Mouse (Mus musculus): ENCODE data around the gene B4galt7. TPM values are rescaled to one million over a fixed set of nuclear protein-coding genes. Genes with fewer than 3 reads are reported as not detected.
"Not testable (repeated sequence)": the region's sequence is repeated elsewhere in the genome, so short reads cannot be mapped to it uniquely, and the experiment has no call there.

B4galt7 gene
- polyA plus RNA-seq, 1 experiment from 2014 or later: 22.1 TPM

- Histone ChIP-seq H3K4me2 (no peak overlapping the region), H3K36me3 (ENCODE audit: insufficient read depth) (peaks cover 28% of the 10 kb centered on the region), H3K4me1 (ENCODE audit: insufficient read depth) (no peaks in the 10 kb centered on the region), H3K4me3 (ENCODE audit: low read depth, low read length) (no peak overlapping the region), H3K27me3 (ENCODE audit: insufficient read depth, low read length) (no peaks in the 10 kb centered on the region), H3K27ac (ENCODE audit: low read depth) (no peak overlapping the region), H3K9ac (no peak overlapping the region), H3K9me3 (ENCODE audit: low read depth, low read length) (no peaks in the 10 kb centered on the region)
- TF ChIP-seq CTCF (IDR thresholded peaks at IDR 0.05; ENCODE audit: low read depth): no peak
- 35% methylated on average over 5 of the region's 5 CpGs for WGBS
- ATAC-seq (ENCODE audit: insufficient read depth): no peak
- DNase-seq: no peak
These were observed 13.8 kb downstream of the B4galt7 start for GRCm38 (mm10) chr13:55613471-55613870.

- Histone ChIP-seq H3K9me3 (ENCODE audit: low read depth, low read length) (no peaks in the 10 kb centered on the region), H3K4me3 (ENCODE audit: low read depth, low read length) (no peak overlapping the region), H3K27me3 (ENCODE audit: insufficient read depth, low read length) (no peaks in the 10 kb centered on the region), H3K4me1 (ENCODE audit: insufficient read depth) (peaks cover 3% of the 10 kb centered on the region; the same call in 1 of the 2 replicates), H3K4me2 (no peak overlapping the region), H3K27ac (ENCODE audit: low read depth) (no peak overlapping the region), H3K9ac (no peak overlapping the region), H3K36me3 (ENCODE audit: insufficient read depth) (no peaks in the 10 kb centered on the region)
- 94% methylated on average over 4 of the region's 4 CpGs for WGBS
- DNase-seq (no peak), ATAC-seq (ENCODE audit: insufficient read depth) (no peak)
- TF ChIP-seq CTCF (IDR thresholded peaks at IDR 0.05; ENCODE audit: low read depth): no peak
These were observed 19.6 kb downstream of the B4galt7 start for GRCm38 (mm10) chr13:55619328-55619727.

- no peak overlapping the region for H3K4me2 ChIP-seq
- DNase-seq: no peak
- WGBS: 83% methylated on average over 2 of the region's 2 CpGs
These were observed 20.6 kb downstream of the B4galt7 start for GRCm38 (mm10) chr13:55620275-55620674.

GRCm38 (mm10) chr13:55622156-55622648 is 22.5 kb downstream of the B4galt7 start:
- Histone ChIP-seq H3K4me3 (ENCODE audit: low read depth, low read length) (peak overlapping the region; percentile 85), H3K36me3 (ENCODE audit: insufficient read depth) (peaks cover 19% of the 10 kb centered on the region; the same call in 1 of the 2 replicates), H3K27ac (ENCODE audit: low read depth) (peak overlapping the region; percentile 88; the same call in 1 of the 2 replicates), H3K4me2 (peak overlapping the region; percentile 91), H3K9ac (peak overlapping the region; percentile 78)
- not testable (repeated sequence) for H3K4me1 ChIP-seq (ENCODE audit: insufficient read depth); H3K9me3 ChIP-seq (ENCODE audit: low read depth, low read length); DNase-seq; ATAC-seq (ENCODE audit: insufficient read depth); H3K27me3 ChIP-seq (ENCODE audit: insufficient read depth, low read length)
- 17% methylated on average over 20 of the region's 20 CpGs for WGBS

More at GRCm38 (mm10) chr13:55620275-55620674, 20.6 kb downstream of the B4galt7 start:
- H3K4me1 ChIP-seq (ENCODE audit: insufficient read depth): peaks cover 3% of the 10 kb centered on the region; the same call in 1 of the 2 replicates
- H3K9me3 ChIP-seq (ENCODE audit: low read depth, low read length): no peaks in the 10 kb centered on the region
- no peak overlapping the region for H3K4me3 ChIP-seq (ENCODE audit: low read depth, low read length)
- H3K36me3 ChIP-seq (ENCODE audit: insufficient read depth): peaks cover 8% of the 10 kb centered on the region; the same call in 1 of the 2 replicates
- no peak overlapping the region for H3K27ac ChIP-seq (ENCODE audit: low read depth)
- TF ChIP-seq CTCF (IDR thresholded peaks at IDR 0.05; ENCODE audit: low read depth): no peak
- H3K27me3 ChIP-seq (ENCODE audit: insufficient read depth, low read length): no peaks in the 10 kb centered on the region
- ATAC-seq (ENCODE audit: insufficient read depth): no peak
- no peak overlapping the region for H3K9ac ChIP-seq

- WGBS: under 1% methylated on average over 59 of the region's 59 CpGs
- peak; percentile 98 for DNase-seq
- no peak for TF ChIP-seq CTCF (IDR thresholded peaks at IDR 0.05; ENCODE audit: low read depth)
These were observed 23.2 kb downstream of the B4galt7 start, which contains the start of gene Caml for GRCm38 (mm10) chr13:55622649-55623541. Gene Caml (plus strand): TSS chr13:55623005.

GRCm38 (mm10) chr13:55634639-55635127 is 35.0 kb downstream of the B4galt7 start, which contains the start of gene Ddx46:
Gene Ddx46 (plus strand): TSS chr13:55635027.
- Histone ChIP-seq H3K4me3 (ENCODE audit: low read depth, low read length) (peak within 1 kb of the TSS; percentile 94), H3K4me1 (ENCODE audit: insufficient read depth) (peaks cover 3% of the 10 kb centered on the region; the same call in 1 of the 2 replicates), H3K36me3 (ENCODE audit: insufficient read depth) (peaks cover 45% of the 10 kb centered on the region), H3K4me2 (peak within 1 kb of the TSS; percentile 70), H3K9ac (peak within 1 kb of the TSS; percentile 90), H3K27ac (ENCODE audit: low read depth) (no peak within 1 kb of the TSS), H3K27me3 (ENCODE audit: insufficient read depth, low read length) (no peaks in the 10 kb centered on the region), H3K9me3 (ENCODE audit: low read depth, low read length) (no peaks in the 10 kb centered on the region)
- 4% methylated on average over 30 of the region's 30 CpGs for WGBS
- ATAC-seq (ENCODE audit: insufficient read depth): peak; percentile 91
- peak; percentile 95 for DNase-seq
- TF ChIP-seq CTCF (IDR thresholded peaks at IDR 0.05; ENCODE audit: low read depth): peak; percentile 90

More at GRCm38 (mm10) chr13:55622649-55623541, 23.2 kb downstream of the B4galt7 start, which contains the start of gene Caml:
- Histone ChIP-seq H3K27me3 (ENCODE audit: insufficient read depth, low read length) (no peaks in the 10 kb centered on the region), H3K9me3 (ENCODE audit: low read depth, low read length) (no peaks in the 10 kb centered on the region), H3K36me3 (ENCODE audit: insufficient read depth) (peaks cover 20% of the 10 kb centered on the region; the same call in 1 of the 2 replicates), H3K4me3 (ENCODE audit: low read depth, low read length) (peak within 1 kb of the TSS; percentile 85), H3K4me2 (peak within 1 kb of the TSS; percentile 91), H3K4me1 (ENCODE audit: insufficient read depth) (peaks cover 3% of the 10 kb centered on the region; the same call in 1 of the 2 replicates), H3K9ac (peak within 1 kb of the TSS; percentile 78), H3K27ac (ENCODE audit: low read depth) (peak within 1 kb of the TSS; percentile 88)
- peak; percentile 100 for ATAC-seq (ENCODE audit: insufficient read depth)
